Mouse (Mus musculus) lung, postnatal 0 days (tissue): ENCODE data around the gene Uqcc2. TPM values are rescaled to one million over a fixed set of nuclear protein-coding genes. Genes with fewer than 3 reads are reported as not detected.
A peak's percentile ranks its signal among the peaks of the same experiment; 100 is the strongest.

ENCODE experiments used
- ATAC-seq: fragments of 200-750 bp; cut with Nextera tagmentation; 2 replicates; pipeline ENCODE4 v1.8.0; 2017; ENCODE audit warnings: moderate library complexity
- DNase-seq: peaks from one replicate; pipeline ENCODE4 v3.0.0-alpha.2; 2016; ENCODE audit warnings: low spot score
- H3K27ac ChIP-seq: fragments of 300-500 bp; sonication (generic); 2 replicates; pipeline ENCODE4 v1.5.1; 2014; ENCODE audit warnings: antibody characterized with exemption, mild to moderate bottlenecking, low read length, mixed read lengths
- H3K27me3 ChIP-seq: fragments of 300-500 bp; sonication (generic); replicated peaks from 2 replicates; pipeline ENCODE4 v1.6.1; 2014; ENCODE audit warnings: low read length, mixed read lengths; ENCODE audit not compliant: insufficient read depth
- H3K36me3 ChIP-seq: fragments of 300-500 bp; sonication (generic); 2 replicates; pipeline ENCODE4 v1.6.1; 2014; ENCODE audit warnings: low read length, mixed read lengths; ENCODE audit not compliant: insufficient read depth
- H3K4me1 ChIP-seq: fragments of 300-500 bp; sonication (generic); 2 replicates; pipeline ENCODE4 v1.6.1; 2014; ENCODE audit warnings: antibody characterized with exemption, low read depth, low read length, mixed read lengths; ENCODE audit not compliant: insufficient read depth
- H3K4me2 ChIP-seq: fragments of 300-500 bp; sonication (generic); replicated peaks from 2 replicates; pipeline ENCODE4 v1.6.1; 2014; ENCODE audit warnings: low read depth, mild to moderate bottlenecking, low read length, moderate library complexity, mixed read lengths
- H3K4me3 ChIP-seq: fragments of 300-500 bp; sonication (generic); 2 replicates; pipeline ENCODE4 v1.5.1; 2014; ENCODE audit warnings: low read depth, low read length
- H3K9ac ChIP-seq: fragments of 300-500 bp; sonication (generic); replicated peaks from 2 replicates; pipeline ENCODE4 v1.6.1; 2014; ENCODE audit warnings: low read depth, mild to moderate bottlenecking
- H3K9me3 ChIP-seq: fragments of 300-500 bp; sonication (generic); 2 replicates; pipeline ENCODE4 v1.6.1; 2016; ENCODE audit warnings: low read length, mixed read lengths
- CTCF ChIP-seq: IDR thresholded peaks from 2 replicates; pipeline ENCODE4 v1.5.1; 2016; ENCODE audit warnings: antibody characterized with exemption, mild to moderate bottlenecking
- EP300 ChIP-seq: IDR thresholded peaks from 2 replicates; pipeline ENCODE4 v1.6.1; 2016; ENCODE audit warnings: antibody characterized with exemption, mild to moderate bottlenecking, control low read depth
- WGBS: fragments of 180-500 bp; shearing (Covaris S2); extraction: QIAGEN DNeasy Blood & Tissue Kit; methylation state at CpG from one replicate; pipeline ENCODE4 v1.1.7; 2014; 5-methylcytosine and 5-hydroxymethylcytosine counted together
- polyA plus RNA-seq: library from polyadenylated mRNA; unstranded; fragments of >200 nt; fragmentation: Nextera tagmentation; extraction: Ambion mirVana; gene quantifications from 2 replicates; pipeline ENCODE4 v1.2.1, GENCODE M21; 2015

Uqcc2 gene
- polyA plus RNA-seq, 1 experiment from 2014 or later = 176 TPM

GRCm38 (mm10) chr17:27169952-27170695 is 36.4 kb upstream of the Uqcc2 start:
- no peak overlapping the region for H3K9ac ChIP-seq
- H3K27me3 ChIP-seq = no peaks in the 10 kb centered on the region
- peak; percentile 43 for DNase-seq
- H3K4me3 ChIP-seq = no peak overlapping the region
- WGBS = 62% methylated on average over 11 of the region's 11 CpGs
- no peak overlapping the region for H3K27ac ChIP-seq
- peak; percentile 39 for ATAC-seq
- TF ChIP-seq EP300 (no peak), CTCF (no peak)
- H3K9me3 ChIP-seq = no peaks in the 10 kb centered on the region
- no peaks in the 10 kb centered on the region for H3K4me1 ChIP-seq
- no peak overlapping the region for H3K4me2 ChIP-seq
- no peaks in the 10 kb centered on the region for H3K36me3 ChIP-seq

- Histone ChIP-seq H3K9me3 (no peaks in the 10 kb centered on the region), H3K27ac (no peak overlapping the region), H3K4me3 (no peak overlapping the region), H3K4me2 (no peak overlapping the region), H3K9ac (no peak overlapping the region), H3K36me3 (no peaks in the 10 kb centered on the region), H3K27me3 (no peaks in the 10 kb centered on the region), H3K4me1 (no peaks in the 10 kb centered on the region)
- DNase-seq = no peak
- TF ChIP-seq CTCF = no peak
- TF ChIP-seq EP300 = no peak
- 90% methylated on average over 4 of the region's 4 CpGs for WGBS
- no peak for ATAC-seq
Observed at GRCm38 (mm10) chr17:27168569-27168968, 34.9 kb upstream of the Uqcc2 start.

GRCm38 (mm10) chr17:27167545-27167944 is 33.8 kb upstream of the Uqcc2 start, which contains the start of gene Ip6k3:
Ip6k3 (minus strand) TSS chr17:27167795.
- Histone ChIP-seq H3K27me3 (no peaks in the 10 kb centered on the region), H3K36me3 (no peaks in the 10 kb centered on the region), H3K4me1 (no peaks in the 10 kb centered on the region), H3K4me3 (no peak within 1 kb of the TSS), H3K27ac (no peak within 1 kb of the TSS), H3K9ac (no peak within 1 kb of the TSS), H3K4me2 (no peak within 1 kb of the TSS), H3K9me3 (no peaks in the 10 kb centered on the region)
- TF ChIP-seq CTCF = no peak
- ATAC-seq (peak; percentile 41), DNase-seq (no peak)
- 52% methylated on average over 4 of the region's 4 CpGs for WGBS

- 69% methylated on average over 6 of the region's 6 CpGs for WGBS
- no peak for ATAC-seq
- Histone ChIP-seq H3K27ac (no peak overlapping the region), H3K9me3 (no peaks in the 10 kb centered on the region), H3K4me2 (no peak overlapping the region), H3K9ac (no peak overlapping the region), H3K4me3 (no peak overlapping the region), H3K27me3 (no peaks in the 10 kb centered on the region), H3K36me3 (no peaks in the 10 kb centered on the region), H3K4me1 (no peaks in the 10 kb centered on the region)
- DNase-seq = no peak
- TF ChIP-seq EP300 (no peak), CTCF (no peak)
Observed at GRCm38 (mm10) chr17:27166901-27167300, 33.2 kb upstream of the Uqcc2 start.

- Histone ChIP-seq H3K36me3 (no peaks in the 10 kb centered on the region), H3K27me3 (no peaks in the 10 kb centered on the region), H3K9me3 (no peaks in the 10 kb centered on the region), H3K9ac (no peak overlapping the region), H3K4me3 (no peak overlapping the region), H3K4me2 (no peak overlapping the region), H3K27ac (no peak overlapping the region), H3K4me1 (no peaks in the 10 kb centered on the region)
- peak; percentile 72 for TF ChIP-seq CTCF
- TF ChIP-seq EP300 = no peak
- WGBS = 59% methylated on average over 8 of the region's 8 CpGs
- ATAC-seq (no peak; the same call in 1 of the 2 replicates), DNase-seq (peak; percentile 20)
Observed at GRCm38 (mm10) chr17:27165054-27165773, 31.5 kb upstream of the Uqcc2 start.

GRCm38 (mm10) chr17:27160905-27161304 is 27.2 kb upstream of the Uqcc2 start:
- no peaks in the 10 kb centered on the region for H3K27me3 ChIP-seq
- ATAC-seq = peak; percentile 59
- H3K4me2 ChIP-seq = no peak overlapping the region
- TF ChIP-seq CTCF = no peak
- no peak for TF ChIP-seq EP300
- no peaks in the 10 kb centered on the region for H3K36me3 ChIP-seq
- H3K27ac ChIP-seq = no peak overlapping the region
- H3K9ac ChIP-seq = no peak overlapping the region
- DNase-seq = peak; percentile 57
- H3K4me1 ChIP-seq = no peaks in the 10 kb centered on the region
- 52% methylated on average over 4 of the region's 4 CpGs for WGBS
- no peak overlapping the region for H3K4me3 ChIP-seq
- H3K9me3 ChIP-seq = no peaks in the 10 kb centered on the region
